ENCODE assay signal across 33 mouse cellular contexts in genomic region chr2:115996438-115996837, GRCm38 (mm10).
"Had no signal": no experiment of that assay in that cellular context is flagged by ENCODE, and none has a peak within 500 bp of the region (broad histone marks: within the 10 kb centered on the region; RNA-seq: fewer than 3 reads in every experiment).

No protein-coding gene starts in this region.

- H3K4me3 ChIP-seq: limb, embryonic 10.5 days; limb, embryonic 12.5 days; limb, embryonic 13.5 days; limb, embryonic 15.5 days; liver, embryonic 12.5 days; liver, embryonic 13.5 days; liver, embryonic 15.5 days; lung, embryonic 15.5 days; megakaryocyte, embryonic 14.5 days; midbrain, embryonic 10.5 days; midbrain, embryonic 12.5 days; midbrain, embryonic 13.5 days; midbrain, embryonic 15.5 days; myocyte; neural tube, embryonic 12.5 days; neural tube, embryonic 13.5 days had no signal

- H3K27me3 ChIP-seq: limb, embryonic 15.5 days; liver, embryonic 12.5 days; liver, embryonic 13.5 days; liver, embryonic 15.5 days; lung, embryonic 15.5 days; megakaryocyte, embryonic 14.5 days; neural tube, embryonic 12.5 days; neural tube, embryonic 13.5 days had no signal

- DNase-seq: left cerebral cortex, postnatal 4 days; liver; liver, embryonic 13.5 days; liver, postnatal 0 days; lung, adult 18-20 months; lung, adult 2 months; lung, embryonic 14.5 days; lung, postnatal 10 days; lung, postnatal 14 days; lung, postnatal 36 days; lung, postnatal 4 days; midbrain, embryonic 14.5 days had no signal

- H3K27ac ChIP-seq: limb, embryonic 10.5 days; limb, embryonic 12.5 days; limb, embryonic 13.5 days; limb, embryonic 15.5 days; liver, embryonic 12.5 days; liver, embryonic 13.5 days; liver, embryonic 14.5 days; liver, embryonic 15.5 days; lung, embryonic 15.5 days; macrophage; midbrain, embryonic 10.5 days; midbrain, embryonic 12.5 days; midbrain, embryonic 13.5 days; midbrain, embryonic 15.5 days; neural tube, embryonic 12.5 days had no signal

- H3K4me1 ChIP-seq: liver, embryonic 12.5 days; liver, embryonic 13.5 days; liver, embryonic 15.5 days; megakaryocyte, embryonic 14.5 days had no signal

- H3K9me3 ChIP-seq: limb, embryonic 10.5 days; limb, embryonic 12.5 days; limb, embryonic 13.5 days; limb, embryonic 15.5 days; liver, embryonic 12.5 days; liver, embryonic 13.5 days; liver, embryonic 15.5 days; lung, embryonic 15.5 days; midbrain, embryonic 10.5 days; midbrain, embryonic 12.5 days; midbrain, embryonic 13.5 days; midbrain, embryonic 15.5 days; neural tube, embryonic 12.5 days; neural tube, embryonic 13.5 days had no signal

- H3K9ac ChIP-seq: limb, embryonic 12.5 days; limb, embryonic 13.5 days; limb, embryonic 15.5 days; liver, embryonic 12.5 days; liver, embryonic 13.5 days; liver, embryonic 14.5 days; liver, embryonic 15.5 days; liver, postnatal 0 days; lung, embryonic 14.5 days; lung, embryonic 15.5 days; midbrain, embryonic 12.5 days; midbrain, embryonic 13.5 days; midbrain, embryonic 15.5 days; neural tube, embryonic 12.5 days; neural tube, embryonic 13.5 days had no signal

- H3K36me3 ChIP-seq: limb, embryonic 12.5 days; limb, embryonic 13.5 days; limb, embryonic 15.5 days; liver, embryonic 12.5 days; liver, embryonic 13.5 days; liver, embryonic 15.5 days; midbrain, embryonic 13.5 days; midbrain, embryonic 15.5 days had no signal

- H3K4me2 ChIP-seq: limb, embryonic 12.5 days; limb, embryonic 13.5 days; limb, embryonic 15.5 days; liver, embryonic 11.5 days; liver, embryonic 12.5 days; liver, embryonic 13.5 days; liver, embryonic 15.5 days; lung, embryonic 14.5 days; lung, embryonic 15.5 days; midbrain, embryonic 11.5 days; midbrain, embryonic 12.5 days; midbrain, embryonic 13.5 days; midbrain, embryonic 15.5 days; neural tube, embryonic 12.5 days; neural tube, embryonic 13.5 days had no signal

- ATAC-seq: liver, embryonic 12.5 days; liver, postnatal 0 days; lung, postnatal 0 days; midbrain, embryonic 13.5 days; midbrain, embryonic 15.5 days; midbrain, embryonic 16.5 days had no signal
